Mouse (Mus musculus) thymus, postnatal 14 days (tissue): ENCODE results near the gene Gm49673.
"Not testable (repeated sequence)": the region's sequence is repeated elsewhere in the genome, so short reads cannot be mapped to it uniquely, and the experiment has no call there.

Experiments used
- DNase-seq: peaks from one replicate; pipeline ENCODE4 v3.0.0; 2021

Gene Gm49673

GRCm38 (mm10) chr17:8036976-8037375, 110.6 kb downstream of the Gm49673 start:
- DNase-seq = not testable (repeated sequence)
